Mouse (Mus musculus) liver, embryonic 12.5 days (tissue): Measurements from ENCODE around the gene Ccl2. TPM values are rescaled to one million over a fixed set of nuclear protein-coding genes. Genes with fewer than 3 reads are reported as not detected.

Experiments used
- ATAC-seq: fragments of 200-750 bp; cut with Nextera tagmentation; 2 replicates; pipeline ENCODE4 v1.8.0; 2017; ENCODE audit warnings: moderate number of reproducible peaks, mild to moderate bottlenecking, moderate library complexity
- H3K27ac ChIP-seq: fragments of 300-500 bp; sonication (generic); 2 replicates; pipeline ENCODE4 v1.5.1; 2016; ENCODE audit warnings: mild to moderate bottlenecking
- H3K27me3 ChIP-seq: fragments of 300-500 bp; sonication (generic); replicated peaks from 2 replicates; pipeline ENCODE4 v1.6.1; 2016; ENCODE audit warnings: mild to moderate bottlenecking, moderate library complexity
- H3K36me3 ChIP-seq: fragments of 300-500 bp; sonication (generic); 2 replicates; pipeline ENCODE4 v1.6.1; 2016; ENCODE audit warnings: mild to moderate bottlenecking, moderate library complexity
- H3K4me1 ChIP-seq: fragments of 300-500 bp; sonication (generic); 2 replicates; pipeline ENCODE4 v1.6.1; 2016
- H3K4me2 ChIP-seq: fragments of 300-500 bp; sonication (generic); 2 replicates; pipeline ENCODE4 v1.6.1; 2016; ENCODE audit warnings: mild to moderate bottlenecking, moderate library complexity
- H3K4me3 ChIP-seq: fragments of 300-500 bp; sonication (generic); 2 replicates; pipeline ENCODE4 v1.5.1; 2016; ENCODE audit warnings: mild to moderate bottlenecking, moderate library complexity
- H3K9ac ChIP-seq: fragments of 300-500 bp; sonication (generic); 2 replicates; pipeline ENCODE4 v1.6.1; 2016; ENCODE audit warnings: mild to moderate bottlenecking, moderate library complexity
- H3K9me3 ChIP-seq: fragments of 300-500 bp; sonication (generic); replicated peaks from 2 replicates; pipeline ENCODE4 v1.6.1; 2016; ENCODE audit warnings: mild to moderate bottlenecking, moderate library complexity
- WGBS: fragments of 180-500 bp; shearing (Covaris S2); methylation state at CpG from one replicate; pipeline ENCODE4 v1.1.7; 2016; ENCODE audit not compliant: insufficient replicate concordance; 5-methylcytosine and 5-hydroxymethylcytosine counted together
- polyA plus RNA-seq: library from polyadenylated mRNA; unstranded; fragments of >200 nt; fragmentation: Nextera tagmentation; extraction: Ambion mirVana; gene quantifications from 2 replicates; pipeline ENCODE4 v1.2.1, GENCODE M21; 2016

Ccl2 gene
- polyA plus RNA-seq, 1 experiment from 2014 or later: 2.8 TPM

- no peak overlapping the region for H3K9ac ChIP-seq
- no peaks in the 10 kb centered on the region for H3K36me3 ChIP-seq
- H3K4me2 ChIP-seq: no peak overlapping the region
- H3K27me3 ChIP-seq: no peaks in the 10 kb centered on the region
- H3K4me1 ChIP-seq: no peaks in the 10 kb centered on the region
- no peak overlapping the region for H3K27ac ChIP-seq
- ATAC-seq: no peak
- 55% methylated on average over 3 of the region's 3 CpGs for WGBS
- H3K4me3 ChIP-seq: no peak overlapping the region
- H3K9me3 ChIP-seq: 0 out of 2 replicates have a peak, but pooled peaks cover 6% of the 10 kb centered on the region
Observed at GRCm38 (mm10) chr11:82073686-82074085, 38.3 kb downstream of the Ccl2 start.

GRCm38 (mm10) chr11:82077031-82077430 lies 41.7 kb downstream of the Ccl2 start:
- Histone ChIP-seq H3K27me3 (no peaks in the 10 kb centered on the region), H3K36me3 (no peaks in the 10 kb centered on the region)
- ATAC-seq: no peak

GRCm38 (mm10) chr11:82078136-82078730 lies 42.9 kb downstream of the Ccl2 start:
- Histone ChIP-seq H3K4me3 (no peak overlapping the region), H3K4me2 (no peak overlapping the region), H3K27me3 (no peaks in the 10 kb centered on the region), H3K27ac (no peak overlapping the region), H3K36me3 (no peaks in the 10 kb centered on the region), H3K9me3 (0 out of 2 replicates have a peak, but pooled peaks cover 6% of the 10 kb centered on the region), H3K4me1 (no peaks in the 10 kb centered on the region), H3K9ac (no peak overlapping the region)
- ATAC-seq: no peak

More at GRCm38 (mm10) chr11:82077031-82077430, 41.7 kb downstream of the Ccl2 start:
- H3K4me1 ChIP-seq: no peaks in the 10 kb centered on the region
- H3K9me3 ChIP-seq: 0 out of 2 replicates have a peak, but pooled peaks cover 6% of the 10 kb centered on the region
- H3K4me3 ChIP-seq: no peak overlapping the region
- no peak overlapping the region for H3K27ac ChIP-seq
- H3K4me2 ChIP-seq: no peak overlapping the region
- H3K9ac ChIP-seq: no peak overlapping the region
- WGBS: 46% methylated on average over 3 of the region's 3 CpGs

GRCm38 (mm10) chr11:82080865-82081264 lies 45.5 kb downstream of the Ccl2 start:
- Histone ChIP-seq H3K9me3 (no peaks in the 10 kb centered on the region), H3K36me3 (no peaks in the 10 kb centered on the region), H3K4me2 (no peak overlapping the region), H3K9ac (no peak overlapping the region), H3K27ac (no peak overlapping the region), H3K4me1 (no peaks in the 10 kb centered on the region), H3K27me3 (no peaks in the 10 kb centered on the region), H3K4me3 (no peak overlapping the region)
- no peak for ATAC-seq
- WGBS: 45% methylated on average over 3 of the region's 3 CpGs

GRCm38 (mm10) chr11:82084360-82084759 lies 49.0 kb downstream of the Ccl2 start:
- 80% methylated on average over 3 of the region's 3 CpGs for WGBS
- H3K9ac ChIP-seq: no peak overlapping the region
- no peak overlapping the region for H3K27ac ChIP-seq
- no peaks in the 10 kb centered on the region for H3K4me1 ChIP-seq
- H3K4me3 ChIP-seq: no peak overlapping the region
- no peak for ATAC-seq
- H3K9me3 ChIP-seq: no peaks in the 10 kb centered on the region
- H3K27me3 ChIP-seq: no peaks in the 10 kb centered on the region
- no peaks in the 10 kb centered on the region for H3K36me3 ChIP-seq
- no peak overlapping the region for H3K4me2 ChIP-seq

Other genes starting within 250 kb of the Ccl2 start
- not detected in 2 replicates for gene 5530401A14Rik, start 174.9 kb upstream of the Ccl2 start, polyA plus RNA-seq
- 0.06 and 0.11 TPM in 2 replicates for gene Asic2, start 67.1 kb upstream of the Ccl2 start, polyA plus RNA-seq
- not detected in 2 replicates for gene Gm17268, start 3.0 kb downstream of the Ccl2 start, polyA plus RNA-seq
- 0.62 and 0.68 TPM in 2 replicates for gene Ccl7, start 10.1 kb downstream of the Ccl2 start, polyA plus RNA-seq
- gene Ccl11, start 22.3 kb downstream of the Ccl2 start, polyA plus RNA-seq: 0.11 TPM in 1 of 2 replicates, not detected in the other
- gene Ccl12, start 66.3 kb downstream of the Ccl2 start, polyA plus RNA-seq: 0.45 and 0.50 TPM in 2 replicates
- gene Ccl8, start 79.6 kb downstream of the Ccl2 start, polyA plus RNA-seq: not detected in 2 replicates